Mouse (Mus musculus) thymus, adult 18-20 months (tissue): Measurements from ENCODE around the gene Kirrel3.

Experiments
- DNase-seq, 2 experiments: peaks; one replicate each; pipeline ENCODE4 v3.0.0; 2022; ENCODE audit warnings: mixed read lengths in 2 of 2

The Kirrel3 gene

DNA sequence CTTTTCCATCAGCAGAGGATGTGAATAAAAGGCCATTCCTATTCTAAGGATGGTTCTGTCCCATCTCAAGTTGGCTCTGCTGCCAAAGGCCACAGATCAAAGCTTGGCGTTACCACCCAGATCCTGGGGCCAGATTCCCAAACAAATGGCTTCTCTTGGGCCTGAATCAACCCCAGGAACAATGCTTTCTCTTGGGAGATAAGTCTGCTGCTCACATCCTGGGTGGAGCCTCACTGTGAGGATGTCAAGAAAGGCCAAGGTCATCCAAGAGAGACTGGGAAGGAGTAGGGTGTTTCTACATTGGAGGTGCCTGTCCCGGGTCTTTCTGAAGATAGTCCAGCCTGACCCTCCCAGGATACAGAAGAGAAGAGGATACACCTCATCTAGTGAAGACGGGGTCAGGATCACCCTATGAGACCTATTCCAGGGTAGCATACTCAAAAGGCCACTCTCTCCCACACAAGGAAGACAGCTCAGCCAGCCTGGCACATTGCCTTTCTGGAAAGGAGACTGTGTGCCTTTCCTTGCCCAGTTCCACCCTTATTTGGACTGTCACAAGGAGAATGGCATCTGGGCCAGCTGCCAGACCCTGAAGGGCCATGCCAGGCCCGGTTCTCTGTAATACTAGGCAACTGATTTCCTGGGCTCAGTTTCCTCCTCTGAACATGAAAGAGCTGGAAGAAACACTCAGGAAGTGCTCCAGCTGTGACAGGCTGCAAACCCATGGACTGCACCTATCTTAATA, 507.9 kb downstream of the Kirrel3 start:
- DNase-seq = peak in 1 of 2 experiments; percentile 6

DNA sequence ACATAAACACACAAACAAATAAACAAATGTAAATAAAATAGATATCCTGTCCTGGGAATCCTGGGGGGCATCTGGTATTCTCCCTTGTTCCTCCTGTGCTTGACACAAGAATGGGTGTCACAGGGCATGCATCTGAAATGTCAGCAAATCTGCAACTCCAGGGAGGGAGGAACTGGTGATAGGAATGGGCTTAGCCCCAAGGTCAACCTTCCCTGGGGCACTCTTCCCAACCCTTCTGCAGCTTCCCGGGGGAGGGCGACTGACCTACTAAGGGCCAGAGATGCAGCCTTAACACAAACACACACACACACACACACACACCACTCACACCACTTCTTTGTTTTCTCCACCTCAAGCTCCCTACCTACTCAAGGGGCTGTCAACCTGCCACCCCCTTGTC, 509.4 kb downstream of the Kirrel3 start:
- DNase-seq = no peak

- no peak for DNase-seq
Observed at GRCm38 (mm10) chr9:34995660-34996378, 510.1 kb downstream of the Kirrel3 start.

DNA sequence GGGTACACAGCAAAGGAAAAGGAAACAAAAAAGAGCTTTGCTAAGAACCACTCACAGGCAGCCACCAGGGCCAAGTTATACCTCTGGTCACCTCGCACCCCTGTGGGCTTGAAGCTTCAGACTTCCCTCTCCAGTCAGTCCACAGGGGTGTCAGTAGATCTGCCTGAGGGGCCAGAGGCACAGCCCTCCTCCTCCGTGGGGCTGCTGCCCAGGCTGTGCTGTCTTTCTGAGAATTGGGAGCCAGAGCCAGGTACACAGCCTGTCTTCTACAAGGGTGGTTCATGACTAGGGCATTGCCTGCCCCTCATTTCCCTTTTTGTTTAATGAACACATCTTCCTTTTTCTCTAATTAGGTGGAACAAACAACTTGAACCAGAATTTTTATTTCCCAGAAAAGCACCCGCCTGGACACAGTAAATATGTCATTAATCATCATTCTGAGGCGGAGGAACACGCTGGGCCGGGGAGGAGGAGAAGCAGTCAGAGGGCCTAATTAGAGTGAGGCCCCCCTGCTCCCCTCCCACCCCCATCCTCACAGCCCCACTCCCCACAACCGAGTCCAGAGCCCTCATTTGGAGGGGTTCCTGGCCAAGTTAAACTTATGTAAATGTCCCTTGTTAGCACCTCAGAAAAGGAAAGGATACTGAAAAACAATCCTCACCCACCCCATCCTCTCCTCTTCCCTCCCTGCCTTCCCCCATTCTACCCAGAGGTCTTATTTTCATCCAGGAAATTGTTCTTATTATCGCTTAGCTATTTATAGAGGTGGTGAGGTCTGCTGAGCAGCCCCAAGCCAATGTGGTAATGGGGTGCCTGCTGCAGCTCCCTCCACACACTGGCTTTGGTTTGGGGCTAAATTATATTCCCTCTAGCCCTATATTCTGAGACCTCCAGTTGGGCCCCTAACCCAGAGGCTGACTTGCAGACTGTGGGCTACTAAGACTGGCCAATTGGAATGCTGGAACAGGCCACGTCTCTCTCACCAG, 512.5 kb downstream of the Kirrel3 start:
- no peak for DNase-seq

GRCm38 (mm10) chr9:35004113-35004512, 518.4 kb downstream of the Kirrel3 start:
- no peak for DNase-seq

- no peak for DNase-seq
Observed at GRCm38 (mm10) chr9:35007697-35008341, 522.1 kb downstream of the Kirrel3 start.

DNA sequence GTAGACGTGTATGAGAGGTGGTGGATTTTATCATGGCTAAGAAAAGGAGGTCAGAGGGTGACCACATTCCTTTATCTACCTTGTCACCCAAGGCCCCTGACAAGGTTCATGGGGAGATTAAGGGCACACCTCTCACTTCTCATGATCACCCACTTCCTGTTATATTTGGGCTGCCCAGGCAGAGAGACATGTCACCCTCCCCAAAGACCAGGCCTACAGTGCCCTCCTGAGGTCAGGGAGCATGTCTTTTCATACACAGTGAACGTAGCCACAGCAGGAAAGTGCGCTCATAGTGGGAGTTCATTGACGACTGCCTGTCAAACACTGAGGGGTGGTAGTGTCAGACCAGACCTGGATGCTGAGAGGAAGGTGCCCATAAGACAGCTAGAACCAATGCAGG, 531.1 kb downstream of the Kirrel3 start:
- DNase-seq = no peak

- DNase-seq = no peak
Observed at GRCm38 (mm10) chr9:35017563-35017962, 531.9 kb downstream of the Kirrel3 start.

GRCm38 (mm10) chr9:35018056-35018455, 532.4 kb downstream of the Kirrel3 start:
- no peak for DNase-seq

DNA sequence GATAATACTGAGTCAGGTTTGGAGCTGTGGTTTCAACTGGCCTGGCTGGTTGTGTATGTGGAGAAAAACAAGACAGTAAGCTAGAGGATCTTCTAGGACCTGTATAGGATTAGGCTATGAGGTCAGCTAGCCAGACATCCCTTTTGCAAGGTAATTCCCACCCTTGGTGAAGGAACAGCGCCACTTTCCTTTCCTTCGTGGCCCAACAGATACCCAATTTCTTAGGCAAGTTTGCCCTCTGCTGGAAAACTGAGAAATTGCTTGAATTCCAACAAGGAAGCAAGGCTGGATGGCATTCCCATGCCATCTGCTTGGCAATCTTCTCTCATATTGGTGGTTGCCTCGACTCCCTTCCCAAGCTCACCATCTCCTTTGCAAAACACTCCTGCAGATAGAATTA, 533.7 kb downstream of the Kirrel3 start:
- no peak for DNase-seq

DNA sequence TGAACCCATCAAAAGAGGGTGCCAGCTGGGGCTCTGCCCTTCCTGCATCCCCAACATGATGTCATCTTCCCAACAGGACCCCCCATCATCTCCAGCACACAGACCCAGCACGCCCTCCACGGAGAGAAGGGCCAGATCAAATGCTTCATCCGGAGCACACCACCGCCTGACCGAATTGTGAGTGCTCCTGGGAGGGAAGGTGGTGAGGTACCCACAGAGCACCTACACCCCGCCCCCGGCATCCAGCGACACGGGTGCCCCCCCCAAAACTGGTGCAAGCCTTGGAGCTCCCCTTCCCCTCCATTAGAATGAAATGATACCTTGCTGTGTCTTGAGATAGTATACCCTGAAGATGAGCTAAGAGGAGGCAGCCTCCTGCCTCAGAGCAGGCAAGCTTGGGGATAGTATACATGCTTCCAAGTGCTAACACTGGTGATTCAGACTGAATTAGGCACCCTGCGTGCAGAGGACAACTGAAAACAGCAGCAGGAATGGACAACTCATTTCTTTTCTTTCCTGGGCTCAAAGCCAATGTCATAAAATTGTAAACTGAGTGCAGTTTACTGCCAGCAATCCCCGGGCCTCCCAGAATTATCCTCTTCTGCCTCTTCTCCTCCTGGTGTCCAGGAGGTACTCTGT, 534.4 kb downstream of the Kirrel3 start:
- no peak for DNase-seq

DNA sequence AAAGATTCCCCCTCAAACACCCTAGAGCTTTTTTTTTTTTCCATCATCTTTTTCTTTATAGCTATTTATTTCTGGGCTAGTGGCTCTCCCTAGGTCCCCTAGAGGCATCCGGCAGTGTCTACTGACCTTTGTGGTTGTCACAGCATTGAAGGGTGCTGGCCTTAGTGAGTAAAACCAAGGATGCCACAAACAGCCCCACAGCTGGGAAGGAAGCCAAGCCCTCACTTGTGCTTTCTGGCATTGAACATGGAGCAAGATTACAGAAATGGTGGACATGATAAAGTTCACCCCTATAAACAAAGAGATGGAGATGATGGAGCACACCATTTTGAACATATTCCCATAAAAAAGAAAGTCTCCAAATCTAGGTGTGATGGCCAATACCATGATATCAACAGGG, 536.0 kb downstream of the Kirrel3 start:
- no peak for DNase-seq

- DNase-seq = no peak
Observed at GRCm38 (mm10) chr9:35024591-35025496, 539.1 kb downstream of the Kirrel3 start.

GRCm38 (mm10) chr9:35026311-35026710, 540.6 kb downstream of the Kirrel3 start:
- DNase-seq = no peak

DNA sequence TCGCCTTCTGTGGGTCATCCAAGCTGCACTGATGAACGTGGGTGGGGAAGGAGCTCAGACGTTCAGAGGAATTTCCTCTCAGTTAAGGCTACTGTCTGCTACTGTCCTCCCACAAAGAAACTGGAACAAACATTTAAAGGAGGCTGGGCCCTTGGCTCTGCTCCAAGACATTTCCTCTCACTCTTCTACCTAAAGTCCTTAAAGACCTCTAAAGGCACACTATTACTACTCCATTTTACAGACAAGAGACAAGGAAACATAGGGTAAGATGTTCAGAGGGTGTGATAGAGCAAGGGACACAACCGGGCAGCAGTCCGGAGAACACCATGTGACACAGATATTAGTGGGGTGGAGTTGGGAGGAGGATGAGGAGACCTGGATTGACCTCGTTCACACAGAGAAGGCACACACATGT, 541.2 kb downstream of the Kirrel3 start:
- no peak for DNase-seq

- no peak for DNase-seq
Observed at GRCm38 (mm10) chr9:35027382-35027997, 541.8 kb downstream of the Kirrel3 start.

DNA sequence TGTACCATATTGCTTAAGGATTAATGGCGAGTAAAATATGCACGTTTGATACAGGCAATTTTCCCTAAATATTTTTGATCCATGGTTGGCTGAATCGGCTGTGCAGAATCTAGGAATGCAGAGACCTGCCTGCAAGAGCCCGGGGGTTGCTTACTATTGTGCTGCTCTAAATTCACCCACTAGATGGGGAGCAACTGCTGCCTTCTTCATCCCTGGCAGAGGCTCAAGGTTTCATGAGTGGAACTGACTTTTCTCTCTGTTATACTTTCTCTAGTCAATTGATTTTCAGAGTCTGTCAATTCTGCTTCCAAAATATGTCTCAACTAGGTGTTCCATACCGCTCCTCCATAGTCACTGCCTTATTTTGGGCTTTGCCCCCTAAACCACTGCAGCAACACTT, 545.1 kb downstream of the Kirrel3 start:
- no peak for DNase-seq

DNA sequence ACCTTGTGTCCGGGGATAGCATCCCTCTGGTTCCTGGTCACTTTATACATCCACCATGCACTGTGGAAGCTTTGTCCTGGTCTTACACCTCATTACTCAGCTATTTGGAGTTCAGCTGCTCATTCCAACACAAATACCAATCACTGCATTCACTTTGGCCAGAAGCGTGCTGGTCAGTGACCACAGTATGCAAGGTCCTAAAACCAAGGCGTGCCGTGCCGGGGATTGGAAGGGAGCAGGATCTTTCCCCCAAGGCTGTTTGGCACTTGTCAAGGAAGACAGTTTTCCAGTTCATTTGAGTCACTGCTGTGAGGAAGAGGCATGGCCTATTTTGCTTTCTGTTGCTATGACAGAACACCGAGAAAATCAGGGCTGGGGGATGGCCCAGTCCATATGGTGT, 546.8 kb downstream of the Kirrel3 start:
- DNase-seq = no peak

DNA sequence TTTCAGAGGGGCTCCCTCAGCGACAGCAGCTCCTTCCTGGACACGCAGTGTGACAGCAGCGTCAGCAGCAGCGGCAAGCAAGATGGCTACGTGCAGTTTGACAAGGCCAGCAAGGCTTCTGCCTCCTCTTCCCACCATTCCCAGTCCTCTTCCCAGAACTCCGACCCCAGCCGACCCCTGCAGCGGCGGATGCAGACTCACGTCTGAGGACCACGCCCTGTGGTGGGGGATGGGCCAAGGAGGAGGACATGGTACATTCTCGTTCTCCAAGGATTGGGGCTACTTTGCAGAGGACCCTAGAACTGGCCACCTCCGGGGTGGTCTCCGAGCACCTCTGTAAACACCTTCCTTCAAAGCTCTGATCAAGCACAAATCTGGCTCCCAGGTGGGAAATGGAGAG, 549.4 kb downstream of the Kirrel3 start:
- DNase-seq = no peak

- DNase-seq = no peak
Observed at GRCm38 (mm10) chr9:35038922-35039586, 553.4 kb downstream of the Kirrel3 start.
